Mouse (Mus musculus) embryonic facial prominence, embryonic 11.5 days (tissue): ENCODE measurements around the gene Smco2. TPM values are rescaled to one million over a fixed set of nuclear protein-coding genes. Genes with fewer than 3 reads are reported as not detected.

Experiments used
- ATAC-seq: fragments of 200-750 bp; cut with Nextera tagmentation; replicated peaks from 2 replicates; pipeline ENCODE4 v1.8.0; 2017; ENCODE audit warnings: low read depth; ENCODE audit not compliant: insufficient number of reproducible peaks, low FRiP score, low TSS enrichment
- DNase-seq: peaks from one replicate; pipeline ENCODE4 v3.0.0-alpha.2; 2015; ENCODE audit warnings: low spot score
- H3K27ac ChIP-seq: fragments of 300-500 bp; sonication (generic); replicated peaks from 2 replicates; pipeline ENCODE4 v1.5.1; 2014; ENCODE audit warnings: mild to moderate bottlenecking, low read depth, low read length, control low read depth
- H3K27me3 ChIP-seq: fragments of 300-500 bp; sonication (generic); 2 replicates; pipeline ENCODE4 v1.6.1; 2014; ENCODE audit warnings: mild to moderate bottlenecking, low read length, moderate library complexity, mixed read lengths; ENCODE audit not compliant: control insufficient read depth, insufficient read depth
- H3K36me3 ChIP-seq: fragments of 300-500 bp; sonication (generic); replicated peaks from 2 replicates; pipeline ENCODE4 v1.6.1; 2014; ENCODE audit warnings: low read depth, mild to moderate bottlenecking, low read length, moderate library complexity, mixed read lengths; ENCODE audit not compliant: control insufficient read depth, insufficient read depth
- H3K4me1 ChIP-seq: fragments of 300-500 bp; sonication (generic); 2 replicates; pipeline ENCODE4 v1.6.1; 2014; ENCODE audit warnings: low read length, mixed read lengths; ENCODE audit not compliant: control insufficient read depth, insufficient read depth
- H3K4me2 ChIP-seq: fragments of 300-500 bp; sonication (generic); 2 replicates; pipeline ENCODE4 v1.6.1; 2014; ENCODE audit warnings: low read depth, mild to moderate bottlenecking, control low read depth, low read length, moderate library complexity
- H3K4me3 ChIP-seq: fragments of 300-500 bp; sonication (generic); 2 replicates; pipeline ENCODE4 v1.5.1; 2014; ENCODE audit warnings: low read depth, low read length, control low read depth
- H3K9ac ChIP-seq: fragments of 300-500 bp; sonication (generic); replicated peaks from 2 replicates; pipeline ENCODE4 v1.6.1; 2014; ENCODE audit warnings: mild to moderate bottlenecking, control low read depth, low read length
- H3K9me3 ChIP-seq: fragments of 300-500 bp; sonication (generic); replicated peaks from 2 replicates; pipeline ENCODE4 v1.6.1; 2016; ENCODE audit warnings: mild to moderate bottlenecking, low read length, inconsistent platforms, mixed read lengths; ENCODE audit not compliant: control insufficient read depth
- WGBS: fragments of 180-500 bp; shearing (Covaris S2); extraction: QIAGEN DNeasy Blood & Tissue Kit; methylation state at CpG from one replicate; pipeline ENCODE4 v1.1.7; 2014; 5-methylcytosine and 5-hydroxymethylcytosine counted together
- polyA plus RNA-seq: library from polyadenylated mRNA; unstranded; fragments of >200 nt; fragmentation: Nextera tagmentation; extraction: Ambion mirVana; gene quantifications from 2 replicates; pipeline ENCODE4 v1.2.1, GENCODE M21; 2014

Smco2 gene
- polyA plus RNA-seq, 1 experiment from 2014 or later, result not detected

DNA sequence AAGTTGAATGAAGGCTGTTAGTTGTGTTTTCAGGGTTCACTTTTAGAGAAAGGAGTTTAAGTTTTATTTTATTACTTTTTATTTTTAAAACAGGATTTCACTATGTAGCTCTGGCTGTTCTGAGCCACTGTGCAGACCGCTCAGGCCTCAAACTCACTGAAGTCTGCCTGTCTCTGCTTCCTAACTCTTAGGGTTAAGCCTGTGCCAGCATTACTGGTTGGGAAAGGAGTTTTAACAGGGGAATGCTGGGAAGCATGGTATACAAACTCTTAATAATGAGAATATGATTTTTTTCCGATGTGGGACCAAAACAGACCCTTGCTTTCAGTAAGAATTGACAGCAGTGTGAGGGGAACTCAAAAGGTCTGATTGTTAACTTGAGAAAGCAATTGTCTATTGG is 40.3 kb downstream of the Smco2 start:
- no peaks in the 10 kb centered on the region for H3K9me3 ChIP-seq
- DNase-seq (no peak), ATAC-seq (no peak)
- H3K27me3 ChIP-seq, result no peaks in the 10 kb centered on the region
- H3K4me1 ChIP-seq, result peaks cover 5% of the 10 kb centered on the region
- no peaks in the 10 kb centered on the region for H3K36me3 ChIP-seq
- H3K9ac ChIP-seq, result no peak overlapping the region
- no peak overlapping the region for H3K4me3 ChIP-seq
- WGBS, result 62% methylated on average over 2 of the region's 2 CpGs
- no peak overlapping the region; the same call in 1 of the 2 replicates for H3K27ac ChIP-seq
- H3K4me2 ChIP-seq, result peak overlapping the region; percentile 23

GRCm38 (mm10) chr6:146890633-146891032 is 40.7 kb downstream of the Smco2 start:
- Histone ChIP-seq H3K27ac (no peak overlapping the region; the same call in 1 of the 2 replicates), H3K4me1 (peaks cover 5% of the 10 kb centered on the region)

DNA sequence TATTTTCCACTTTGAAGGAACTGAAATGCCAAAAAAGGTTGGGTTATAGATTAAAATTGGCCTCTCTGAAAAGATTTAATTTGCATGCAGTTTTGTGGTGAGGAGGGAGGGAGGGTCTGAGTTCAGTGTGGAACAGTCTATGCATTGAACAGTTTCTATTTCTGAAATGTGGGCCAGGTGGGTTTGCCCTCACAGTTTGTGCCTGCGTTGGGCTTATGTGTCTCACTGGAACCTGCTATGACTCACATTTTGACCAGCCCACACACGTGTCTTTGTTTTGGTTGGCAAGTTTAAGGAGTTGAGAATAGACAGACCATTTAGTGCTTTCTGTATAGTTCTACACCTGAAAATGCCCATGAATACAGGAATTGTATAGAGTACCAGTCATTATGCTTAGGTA is 44.0 kb downstream of the Smco2 start:
- ATAC-seq, result no peak
- Histone ChIP-seq H3K27me3 (no peaks in the 10 kb centered on the region), H3K4me1 (peaks cover 5% of the 10 kb centered on the region), H3K4me3 (no peak overlapping the region), H3K4me2 (no peak overlapping the region), H3K36me3 (no peaks in the 10 kb centered on the region), H3K27ac (no peak overlapping the region), H3K9me3 (no peaks in the 10 kb centered on the region), H3K9ac (no peak overlapping the region)
- DNase-seq, result no peak
- 68% methylated on average over 2 of the region's 2 CpGs for WGBS

More at GRCm38 (mm10) chr6:146890633-146891032, 40.7 kb downstream of the Smco2 start:
- DNase-seq (peak; percentile 18), ATAC-seq (no peak)
- Histone ChIP-seq H3K27me3 (no peaks in the 10 kb centered on the region), H3K9ac (peak overlapping the region; percentile 28; the same call in 1 of the 2 replicates), H3K9me3 (no peaks in the 10 kb centered on the region), H3K4me2 (no peak overlapping the region; the same call in none of the 2 replicates), H3K4me3 (no peak overlapping the region), H3K36me3 (no peaks in the 10 kb centered on the region)

DNA sequence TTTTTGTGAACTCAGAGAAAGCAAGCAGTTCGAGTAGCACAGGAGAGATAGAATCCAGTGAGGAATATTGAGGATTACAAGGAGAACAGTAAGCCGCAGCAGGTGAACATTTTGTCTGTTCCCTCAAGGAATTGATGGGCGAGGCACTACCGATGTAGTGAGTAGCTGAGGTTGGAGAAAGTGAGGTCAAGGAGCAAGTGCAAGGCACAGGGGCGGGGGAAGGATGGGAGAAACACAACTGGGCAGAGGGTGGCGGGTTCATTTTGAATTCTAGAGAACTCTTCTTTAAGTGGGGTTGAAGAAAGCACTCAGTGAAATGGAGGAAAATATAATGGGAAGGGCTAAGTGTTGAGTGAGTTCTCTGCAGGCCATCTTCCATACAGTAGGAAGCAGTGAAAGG is 48.8 kb downstream of the Smco2 start:
- WGBS, result 88% methylated on average over 6 of the region's 6 CpGs
- no peak overlapping the region for H3K4me3 ChIP-seq
- no peak overlapping the region for H3K4me2 ChIP-seq
- DNase-seq, result no peak
- no peaks in the 10 kb centered on the region for H3K9me3 ChIP-seq
- no peaks in the 10 kb centered on the region for H3K27me3 ChIP-seq
- no peak for ATAC-seq
- H3K27ac ChIP-seq, result no peak overlapping the region
- H3K9ac ChIP-seq, result no peak overlapping the region
- no peaks in the 10 kb centered on the region for H3K36me3 ChIP-seq
- H3K4me1 ChIP-seq, result no peaks in the 10 kb centered on the region; the same call in 1 of the 2 replicates

- DNase-seq (no peak), ATAC-seq (no peak)
- no peaks in the 10 kb centered on the region for H3K27me3 ChIP-seq
- H3K27ac ChIP-seq, result no peak overlapping the region
- no peaks in the 10 kb centered on the region for H3K9me3 ChIP-seq
- H3K9ac ChIP-seq, result no peak overlapping the region
- 64% methylated on average over 2 of the region's 2 CpGs for WGBS
- H3K4me3 ChIP-seq, result no peak overlapping the region
- no peak overlapping the region for H3K4me2 ChIP-seq
- H3K36me3 ChIP-seq, result no peaks in the 10 kb centered on the region
- H3K4me1 ChIP-seq, result no peaks in the 10 kb centered on the region; the same call in 1 of the 2 replicates
Measured at GRCm38 (mm10) chr6:146899647-146900046, 49.7 kb downstream of the Smco2 start.

DNA sequence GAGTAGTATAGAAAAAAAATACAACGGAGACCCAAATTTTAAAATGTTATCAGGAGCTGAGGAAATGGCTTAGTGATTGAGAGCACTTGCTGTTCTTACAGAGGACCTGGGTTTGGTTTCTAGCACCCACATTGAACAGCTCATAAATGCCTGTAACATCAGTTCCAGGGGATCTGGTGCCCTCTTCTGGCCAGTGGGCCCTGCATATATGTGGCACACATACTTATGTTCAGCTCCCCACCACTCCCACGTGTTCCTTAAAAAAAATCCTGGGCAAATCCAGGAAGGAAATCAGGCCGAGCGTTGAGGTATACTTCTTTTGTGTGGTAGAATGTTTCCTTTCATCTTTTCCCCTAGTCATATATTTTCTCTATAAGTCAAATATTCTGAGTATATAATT is 52.0 kb downstream of the Smco2 start:
- Histone ChIP-seq H3K9ac (no peak overlapping the region), H3K4me2 (no peak overlapping the region), H3K27me3 (no peaks in the 10 kb centered on the region), H3K9me3 (no peaks in the 10 kb centered on the region), H3K4me1 (no peaks in the 10 kb centered on the region; the same call in 1 of the 2 replicates), H3K36me3 (no peaks in the 10 kb centered on the region), H3K27ac (no peak overlapping the region), H3K4me3 (no peak overlapping the region)
- DNase-seq, result no peak
- no peak for ATAC-seq
- WGBS, result 92% methylated on average over 4 of the region's 4 CpGs

- Histone ChIP-seq H3K9me3 (no peaks in the 10 kb centered on the region), H3K36me3 (no peaks in the 10 kb centered on the region), H3K4me2 (no peak overlapping the region), H3K9ac (no peak overlapping the region), H3K27ac (no peak overlapping the region), H3K4me3 (no peak overlapping the region), H3K4me1 (no peaks in the 10 kb centered on the region; the same call in 1 of the 2 replicates), H3K27me3 (no peaks in the 10 kb centered on the region)
- WGBS, result 87% methylated on average over 2 of the region's 2 CpGs
- ATAC-seq (no peak), DNase-seq (no peak)
Measured at GRCm38 (mm10) chr6:146903632-146904031, 53.7 kb downstream of the Smco2 start.

DNA sequence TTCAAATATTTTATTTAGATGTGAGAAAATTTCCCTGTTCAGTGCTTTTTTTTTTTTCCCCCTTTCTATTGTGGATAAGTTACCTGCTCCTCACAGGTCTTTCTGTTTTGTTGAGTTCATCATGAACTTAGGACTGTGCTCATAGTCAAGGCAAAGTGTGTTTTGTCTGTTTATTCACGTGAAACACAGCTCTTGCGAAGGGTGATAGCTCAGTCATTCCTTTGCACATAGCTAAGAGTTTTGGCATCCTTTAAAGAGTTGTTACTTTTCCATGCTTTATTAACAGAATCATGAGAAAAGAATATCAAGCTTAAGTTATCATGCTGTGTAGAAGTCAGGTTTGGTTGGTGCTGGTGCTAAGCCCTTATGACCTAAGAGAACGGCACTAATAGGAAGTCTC is 54.8 kb downstream of the Smco2 start:
- Histone ChIP-seq H3K27me3 (no peaks in the 10 kb centered on the region), H3K4me1 (no peaks in the 10 kb centered on the region; the same call in 1 of the 2 replicates), H3K36me3 (no peaks in the 10 kb centered on the region), H3K4me2 (no peak overlapping the region), H3K9ac (no peak overlapping the region), H3K9me3 (no peaks in the 10 kb centered on the region), H3K27ac (no peak overlapping the region), H3K4me3 (no peak overlapping the region)
- ATAC-seq (no peak), DNase-seq (no peak)
- WGBS, result 88% methylated on average over 3 of the region's 3 CpGs
